Mouse (Mus musculus) liver, adult 2 months (tissue): ENCODE data around the gene Cyp2c23.

Experiments used
- CTCF ChIP-seq: fragments of 200-500 bp; IDR thresholded peaks from 2 replicates; pipeline ENCODE4 v1.5.1; 2011; ENCODE audit warnings: low read depth, low read length, control low read depth
- POLR2A ChIP-seq: fragments of 200-500 bp; IDR thresholded peaks from 2 replicates; pipeline ENCODE4 v1.6.1; 2011; ENCODE audit warnings: low read length, control low read depth; ENCODE audit not compliant: insufficient read depth; ENCODE audit errors: extremely low read depth

DNA sequence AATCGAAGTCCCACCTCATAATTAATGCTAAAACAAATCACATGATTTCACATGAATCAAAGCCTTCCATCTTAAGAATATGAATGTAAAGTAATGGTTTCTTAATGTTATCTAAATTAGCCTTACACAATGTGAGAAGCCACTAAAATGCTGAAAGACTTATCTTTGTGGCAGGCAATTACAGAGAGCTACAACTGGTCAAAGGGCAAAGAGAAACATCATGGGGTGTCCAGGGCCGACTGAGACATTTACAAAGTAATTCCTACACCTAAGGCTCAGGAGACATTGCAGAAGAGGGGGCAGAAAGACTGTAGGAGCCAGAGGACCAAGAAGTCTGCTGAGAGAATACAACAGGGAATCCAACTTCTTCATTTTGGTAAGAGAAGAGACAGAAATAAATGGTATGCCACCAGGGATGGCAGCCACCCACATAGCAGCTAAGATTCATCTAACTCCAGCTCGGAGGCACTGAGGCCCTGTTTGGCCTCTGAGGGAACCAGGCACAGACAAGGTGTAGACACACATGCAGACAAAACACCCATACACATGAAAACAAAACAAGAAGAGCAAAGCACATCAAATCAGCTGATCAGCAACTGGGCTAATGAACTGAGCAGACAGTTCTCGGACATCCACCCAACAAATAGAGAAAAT lies 26.3 kb upstream of the Cyp2c23 start:
- no peak for TF ChIP-seq CTCF
- TF ChIP-seq POLR2A = no peak
